Mouse (Mus musculus) testis, adult 2 months (tissue): ENCODE data around the gene Abhd2. TPM values are rescaled to one million over a fixed set of nuclear protein-coding genes. Genes with fewer than 3 reads are reported as not detected.

Source experiments
- H3K27ac ChIP-seq: fragments of 200-500 bp; 2 replicates; pipeline ENCODE4 v1.5.1; 2012; ENCODE audit warnings: low read depth, low read length; ENCODE audit not compliant: control insufficient read depth, insufficient read depth
- H3K27me3 ChIP-seq: fragments of 200-500 bp; 2 replicates; pipeline ENCODE4 v1.6.1; 2012; ENCODE audit warnings: mild to moderate bottlenecking, low read length, moderate library complexity; ENCODE audit not compliant: control insufficient read depth, insufficient read depth
- H3K36me3 ChIP-seq: fragments of 200-500 bp; 2 replicates; pipeline ENCODE4 v1.6.1; 2012; ENCODE audit warnings: mild to moderate bottlenecking, low read length; ENCODE audit not compliant: control insufficient read depth, insufficient read depth
- H3K4me1 ChIP-seq: fragments of 200-500 bp; 2 replicates; pipeline ENCODE4 v1.6.1; 2012; ENCODE audit warnings: low read length; ENCODE audit not compliant: control insufficient read depth, insufficient read depth
- H3K4me3 ChIP-seq: fragments of 200-500 bp; 2 replicates; pipeline ENCODE4 v1.5.1; 2012; ENCODE audit warnings: low read depth, mild to moderate bottlenecking, low read length, moderate library complexity, mixed read lengths; ENCODE audit not compliant: control insufficient read depth
- CTCF ChIP-seq: fragments of 200-500 bp; IDR thresholded peaks from 2 replicates; pipeline ENCODE4 v1.5.1; 2012; ENCODE audit warnings: low read depth, mild to moderate bottlenecking, inconsistent platforms, low read length, moderate library complexity; ENCODE audit not compliant: control insufficient read depth, insufficient read depth, insufficient replicate concordance
- POLR2A ChIP-seq: fragments of 200-500 bp; IDR thresholded peaks from 2 replicates; pipeline ENCODE4 v1.6.1; 2012; ENCODE audit warnings: low read depth, mild to moderate bottlenecking, inconsistent platforms, low read length, moderate library complexity; ENCODE audit not compliant: control insufficient read depth
- polyA plus RNA-seq: library from polyadenylated mRNA; depleted of rRNA; stranded (reverse); fragments of >200 nt; gene quantifications from 2 replicates; pipeline ENCODE4 v1.2.3, GENCODE M21; 2012

The Abhd2 gene
- polyA plus RNA-seq, 1 experiment: 50.3 TPM

DNA sequence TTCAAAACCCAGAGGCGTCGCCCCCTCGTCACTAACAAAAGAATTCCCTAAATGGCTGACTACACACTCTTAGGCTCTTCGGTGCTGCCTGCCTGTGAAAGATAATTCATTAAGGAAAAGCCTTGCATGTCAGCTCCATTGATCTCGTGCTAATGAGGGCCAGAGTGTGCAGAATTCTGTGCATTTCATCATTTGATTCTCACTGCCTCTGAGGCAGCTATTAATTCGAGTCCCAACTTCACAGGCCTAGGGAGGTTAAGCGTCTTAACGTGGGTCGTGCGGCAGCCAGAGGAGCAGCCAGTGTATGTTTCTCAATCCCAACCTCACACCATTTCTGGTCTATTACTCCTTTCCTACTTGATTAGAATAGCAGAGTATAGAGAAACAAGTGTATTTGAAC, 58.2 kb downstream of the Abhd2 start:
- no peak overlapping the region for H3K4me3 ChIP-seq
- H3K36me3 ChIP-seq: no peaks in the 10 kb centered on the region
- no peaks in the 10 kb centered on the region for H3K27me3 ChIP-seq
- TF ChIP-seq CTCF: no peak
- no peak for TF ChIP-seq POLR2A
- no peaks in the 10 kb centered on the region for H3K4me1 ChIP-seq
- H3K27ac ChIP-seq: no peak overlapping the region

DNA sequence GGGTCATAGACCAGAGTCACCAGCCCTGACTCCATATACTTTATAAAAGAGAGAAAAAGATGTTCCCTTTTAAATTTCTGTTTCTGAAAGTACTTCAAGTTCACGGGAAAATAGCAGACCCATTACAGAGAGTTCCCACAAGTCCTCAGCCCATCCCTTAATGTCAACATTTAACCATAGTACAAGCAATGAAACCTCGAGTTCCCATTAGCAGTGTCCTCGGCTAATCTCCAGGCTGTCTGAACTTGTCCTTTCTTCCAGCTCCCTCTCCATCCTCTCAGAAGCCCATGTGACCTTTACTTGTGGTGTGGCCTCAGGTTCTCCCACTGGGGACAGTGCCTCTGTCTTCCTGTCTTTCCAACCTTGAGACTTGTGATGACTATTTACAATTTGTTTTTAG, 60.4 kb downstream of the Abhd2 start:
- Histone ChIP-seq H3K36me3 (no peaks in the 10 kb centered on the region), H3K4me1 (no peaks in the 10 kb centered on the region), H3K4me3 (no peak overlapping the region), H3K27me3 (no peaks in the 10 kb centered on the region), H3K27ac (no peak overlapping the region)
- TF ChIP-seq POLR2A (no peak), CTCF (no peak)

DNA sequence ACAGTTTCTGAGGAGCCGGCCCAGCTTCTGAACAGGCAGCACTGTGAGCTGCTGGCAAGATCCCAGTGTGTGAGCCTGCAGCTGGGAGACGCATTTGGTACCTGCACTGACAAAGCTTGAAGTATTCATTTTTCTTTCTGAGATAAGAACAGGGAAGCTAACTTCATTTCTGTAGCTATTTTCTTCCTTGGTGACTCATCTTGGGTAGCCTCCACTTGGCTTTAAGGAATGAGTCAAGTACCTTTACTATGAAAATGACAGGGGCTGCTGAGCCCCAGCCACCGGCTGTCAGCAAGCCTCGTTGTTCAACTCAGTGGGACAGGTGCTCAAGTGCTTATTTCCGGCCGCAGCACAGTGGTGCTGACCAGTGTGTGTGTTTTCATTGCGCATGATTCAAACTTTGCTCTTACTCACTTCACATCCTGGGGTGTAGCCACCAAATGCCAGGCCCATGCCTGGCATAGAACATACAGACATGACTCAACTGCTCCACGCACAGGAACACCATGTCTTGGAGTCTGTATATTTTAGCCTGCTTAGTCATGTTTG, 63.4 kb downstream of the Abhd2 start:
- TF ChIP-seq CTCF (no peak), POLR2A (no peak)
- Histone ChIP-seq H3K27ac (no peak overlapping the region), H3K4me1 (no peaks in the 10 kb centered on the region), H3K36me3 (no peaks in the 10 kb centered on the region), H3K27me3 (no peaks in the 10 kb centered on the region), H3K4me3 (no peak overlapping the region)

DNA sequence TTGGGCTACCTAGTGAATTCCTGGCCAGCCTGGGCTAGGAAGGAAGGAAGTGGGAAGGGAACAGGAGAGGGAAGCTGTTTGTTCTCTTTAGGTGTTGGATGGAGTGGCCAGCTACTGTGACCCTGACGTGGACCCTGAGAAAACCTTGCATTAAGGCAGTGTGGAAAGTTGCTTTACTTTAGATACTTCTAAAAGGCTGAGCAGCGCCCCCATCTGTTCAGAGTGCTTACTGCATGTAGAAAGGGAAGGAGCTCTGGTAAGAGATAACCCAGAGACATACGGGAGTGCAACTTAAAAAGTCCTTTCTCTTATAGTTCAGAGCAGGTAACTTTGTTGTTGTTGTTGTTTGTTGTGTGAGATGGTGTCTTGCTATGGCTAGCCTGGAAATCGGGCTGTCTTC, 72.9 kb downstream of the Abhd2 start:
- TF ChIP-seq POLR2A: no peak
- 0 out of 2 replicates have a peak, but pooled peaks have one; percentile 14 for TF ChIP-seq CTCF
- H3K27ac ChIP-seq: no peak overlapping the region
- no peaks in the 10 kb centered on the region for H3K27me3 ChIP-seq
- H3K36me3 ChIP-seq: 0 out of 2 replicates have a peak, but pooled peaks cover 2% of the 10 kb centered on the region
- H3K4me1 ChIP-seq: peaks cover 2% of the 10 kb centered on the region; the same call in 1 of the 2 replicates
- H3K4me3 ChIP-seq: no peak overlapping the region

DNA sequence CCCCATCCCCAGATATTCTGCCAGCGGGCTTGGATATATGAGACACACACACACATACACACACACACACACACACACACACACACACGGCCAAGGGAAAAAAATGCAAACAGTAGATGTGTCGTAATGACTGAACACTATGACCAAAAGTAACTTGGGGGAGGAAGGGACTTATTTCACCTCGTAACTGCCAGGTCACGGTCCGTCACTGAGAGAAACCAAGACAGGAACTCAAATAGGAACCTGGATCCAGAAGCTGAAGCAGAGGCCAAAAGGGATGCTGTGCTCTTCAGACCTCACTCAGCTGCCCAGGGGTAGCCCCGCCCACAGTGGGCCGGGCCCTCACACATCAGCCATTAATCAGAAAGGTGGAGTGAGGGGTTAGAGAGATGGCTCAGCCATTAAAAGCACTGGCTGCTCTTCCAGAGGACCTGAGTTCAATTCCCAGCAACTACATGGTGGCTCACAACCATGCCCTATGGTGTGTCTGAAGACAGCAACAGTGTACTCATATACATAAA, 73.6 kb downstream of the Abhd2 start:
- peaks cover 2% of the 10 kb centered on the region; the same call in 1 of the 2 replicates for H3K4me1 ChIP-seq
- H3K4me3 ChIP-seq: no peak overlapping the region
- no peak overlapping the region for H3K27ac ChIP-seq
- TF ChIP-seq POLR2A: no peak
- TF ChIP-seq CTCF: no peak
- H3K36me3 ChIP-seq: 0 out of 2 replicates have a peak, but pooled peaks cover 2% of the 10 kb centered on the region
- H3K27me3 ChIP-seq: no peaks in the 10 kb centered on the region

DNA sequence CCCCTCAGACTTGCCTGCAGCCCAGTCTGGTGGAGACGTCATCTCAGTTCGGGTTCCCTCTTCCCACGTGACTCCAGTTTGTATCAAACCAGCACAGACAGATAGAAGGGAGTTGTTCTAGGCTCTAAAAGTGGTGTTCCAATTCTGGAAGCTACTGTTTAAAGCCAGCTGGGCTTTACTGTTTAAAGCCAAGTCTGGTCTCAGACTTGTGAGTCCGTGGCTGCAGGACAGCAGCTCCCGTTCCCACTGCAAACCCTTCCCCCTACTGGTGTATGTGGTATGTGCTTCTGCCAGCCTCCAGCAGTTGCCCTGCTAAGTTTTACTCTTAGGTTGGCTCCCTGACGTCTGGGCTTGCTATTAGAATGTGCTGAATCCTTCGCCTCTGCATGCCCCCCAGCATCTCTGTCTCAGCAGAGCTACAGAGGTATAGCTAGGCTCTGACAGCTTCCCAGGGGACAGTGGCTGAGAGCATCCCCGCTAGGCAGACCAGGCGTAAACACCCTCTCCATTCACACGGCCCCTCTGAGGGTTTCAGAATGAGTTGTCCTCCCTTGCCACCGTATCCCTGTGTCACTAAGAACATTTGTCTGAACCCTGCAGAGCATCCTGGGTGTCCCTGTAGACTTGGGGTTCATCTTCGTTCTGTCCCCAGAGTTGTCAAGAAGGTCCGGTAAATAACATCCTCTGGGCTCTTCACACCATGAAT, 74.3 kb downstream of the Abhd2 start:
- no peaks in the 10 kb centered on the region for H3K27me3 ChIP-seq

DNA sequence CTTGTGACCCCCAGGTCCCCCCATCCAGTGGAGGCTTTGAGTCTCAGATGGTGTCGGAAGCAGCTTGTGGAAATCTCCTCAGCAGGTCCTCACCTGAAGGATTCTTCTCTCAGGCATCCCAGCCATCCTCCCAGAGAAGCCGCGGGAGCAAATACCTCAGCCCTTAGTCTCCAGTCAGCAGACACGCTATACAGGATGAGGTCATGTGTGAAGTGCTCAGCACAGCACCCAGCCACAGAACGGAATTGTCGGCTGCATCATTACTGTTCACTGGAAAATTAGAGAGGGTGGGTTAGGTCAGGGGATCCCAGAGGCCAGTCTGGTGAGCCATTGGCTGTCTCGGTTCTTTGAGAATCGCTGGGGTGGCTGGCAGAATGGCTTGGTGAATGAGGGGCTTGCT, 75.8 kb downstream of the Abhd2 start:
- H3K4me3 ChIP-seq: no peak overlapping the region
- H3K27me3 ChIP-seq: no peaks in the 10 kb centered on the region
- 0 out of 2 replicates have a peak, but pooled peaks cover 2% of the 10 kb centered on the region for H3K36me3 ChIP-seq
- no peak overlapping the region for H3K27ac ChIP-seq
- peaks cover 2% of the 10 kb centered on the region; the same call in 1 of the 2 replicates for H3K4me1 ChIP-seq
- TF ChIP-seq POLR2A (no peak), CTCF (no peak)

More for the DNA sequence above, 74.3 kb downstream of the Abhd2 start:
- Histone ChIP-seq H3K27ac (no peak overlapping the region), H3K36me3 (0 out of 2 replicates have a peak, but pooled peaks cover 2% of the 10 kb centered on the region), H3K4me1 (peaks cover 2% of the 10 kb centered on the region; the same call in 1 of the 2 replicates), H3K4me3 (no peak overlapping the region)
- TF ChIP-seq POLR2A: no peak
- peak; percentile 24; the same call in 1 of the 2 replicates for TF ChIP-seq CTCF
